Mouse (Mus musculus): ENCODE results near the gene Ccnj. TPM values are rescaled to one million over a fixed set of nuclear protein-coding genes. Genes with fewer than 3 reads are reported as not detected.

The Ccnj gene
- polyA plus RNA-seq, 1 experiment from 2014 or later, result 3.3 TPM

DNA sequence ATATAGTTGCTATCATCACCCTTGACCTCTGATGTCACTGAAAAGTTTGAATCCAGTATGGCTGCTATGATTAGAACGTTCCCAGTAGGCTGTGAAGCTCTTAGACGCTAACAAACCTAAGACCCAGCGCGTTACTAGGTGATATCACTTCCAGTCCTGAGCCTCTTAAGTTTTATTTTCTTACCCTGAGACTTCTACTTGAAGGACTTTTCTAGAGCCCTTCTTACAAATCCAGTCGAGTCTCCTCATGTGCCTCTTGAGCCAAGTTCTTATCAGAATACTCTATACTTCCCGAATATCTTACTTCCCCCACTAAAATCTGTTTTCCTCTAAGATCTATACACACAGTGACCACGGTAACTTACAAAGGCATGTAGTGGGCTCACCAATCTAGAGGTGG, 7.1 kb downstream of the Ccnj start:
- 91% methylated on average over 7 of the region's 7 CpGs for WGBS

DNA sequence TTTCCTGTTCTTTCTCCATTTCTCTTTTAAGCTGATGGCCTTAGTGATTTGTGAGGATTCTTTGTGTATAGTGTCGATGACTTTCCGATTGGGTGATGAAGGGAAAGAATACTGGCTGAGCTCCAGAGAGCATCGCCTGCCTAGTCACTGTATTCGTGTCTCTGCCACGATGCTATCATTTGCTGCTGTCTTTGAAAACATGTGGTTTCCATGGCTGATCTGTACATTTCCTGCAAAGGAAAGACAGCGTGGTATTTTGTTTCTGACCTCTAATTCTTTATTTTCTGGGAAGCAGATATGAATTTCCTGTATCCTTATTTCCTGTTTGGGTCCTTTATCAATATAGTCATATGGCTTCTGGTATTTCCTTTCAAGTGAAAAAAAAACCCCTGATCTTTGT, 9.2 kb downstream of the Ccnj start:
- H3K36me3 ChIP-seq (ENCODE audit: control insufficient read depth, insufficient read depth), result peaks cover 34% of the 10 kb centered on the region
- no peak overlapping the region for H3K9ac ChIP-seq (ENCODE audit: low read depth, low read length)
- H3K4me1 ChIP-seq (replicated peaks; ENCODE audit: control insufficient read depth, insufficient read depth, low read length), result no peaks in the 10 kb centered on the region
- H3K27me3 ChIP-seq (replicated peaks; ENCODE audit: control insufficient read depth, insufficient read depth, low read length), result no peaks in the 10 kb centered on the region
- WGBS, result 63% methylated on average over 6 of the region's 6 CpGs
- no peak for TF ChIP-seq CTCF (IDR thresholded peaks at IDR 0.05; ENCODE audit: low read depth)
- ATAC-seq, result no peak
- no peak overlapping the region for H3K27ac ChIP-seq (ENCODE audit: low read depth, low read length)
- H3K4me3 ChIP-seq (ENCODE audit: low read depth, low read length), result no peak overlapping the region
- no peak overlapping the region for H3K4me2 ChIP-seq (replicated peaks; ENCODE audit: low read depth)
- H3K9me3 ChIP-seq (ENCODE audit: control insufficient read depth), result no peaks in the 10 kb centered on the region

More for the DNA sequence above, 7.1 kb downstream of the Ccnj start:
- no peaks in the 10 kb centered on the region for H3K27me3 ChIP-seq (replicated peaks; ENCODE audit: control insufficient read depth, insufficient read depth, low read length)
- no peak for TF ChIP-seq CTCF (IDR thresholded peaks at IDR 0.05; ENCODE audit: low read depth)
- H3K9ac ChIP-seq (ENCODE audit: low read depth, low read length), result no peak overlapping the region
- no peak overlapping the region for H3K27ac ChIP-seq (ENCODE audit: low read depth, low read length)
- no peaks in the 10 kb centered on the region for H3K9me3 ChIP-seq (ENCODE audit: control insufficient read depth)
- H3K4me1 ChIP-seq (replicated peaks; ENCODE audit: control insufficient read depth, insufficient read depth, low read length), result no peaks in the 10 kb centered on the region
- no peak overlapping the region for H3K4me3 ChIP-seq (ENCODE audit: low read depth, low read length)
- no peak for ATAC-seq
- H3K36me3 ChIP-seq (ENCODE audit: control insufficient read depth, insufficient read depth), result peaks cover 24% of the 10 kb centered on the region
- no peak overlapping the region for H3K4me2 ChIP-seq (replicated peaks; ENCODE audit: low read depth)

DNA sequence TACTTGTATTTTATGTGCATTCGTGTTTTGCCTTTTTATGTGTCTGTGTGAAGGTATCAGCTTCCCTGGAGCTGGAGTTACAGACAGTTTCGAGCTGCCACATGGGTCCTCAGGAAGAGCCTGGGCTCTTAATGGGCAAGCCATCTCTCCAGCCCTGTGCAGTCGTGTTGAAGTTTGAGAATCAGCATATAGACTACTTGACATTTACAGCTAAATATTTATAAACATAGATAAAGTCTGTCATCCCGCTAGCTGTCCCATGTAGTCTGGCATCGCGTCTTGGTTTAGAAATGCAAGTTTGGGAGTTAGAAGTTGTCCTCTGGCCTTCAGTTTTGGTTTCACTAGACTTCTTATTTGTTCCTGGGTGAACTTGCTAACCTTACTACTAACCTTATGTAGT, 10.0 kb downstream of the Ccnj start:
- Histone ChIP-seq H3K4me1 (replicated peaks; ENCODE audit: control insufficient read depth, insufficient read depth, low read length) (no peaks in the 10 kb centered on the region), H3K27me3 (replicated peaks; ENCODE audit: control insufficient read depth, insufficient read depth, low read length) (no peaks in the 10 kb centered on the region), H3K36me3 (ENCODE audit: control insufficient read depth, insufficient read depth) (peaks cover 42% of the 10 kb centered on the region), H3K9me3 (ENCODE audit: control insufficient read depth) (no peaks in the 10 kb centered on the region), H3K9ac (ENCODE audit: low read depth, low read length) (no peak overlapping the region), H3K4me3 (ENCODE audit: low read depth, low read length) (no peak overlapping the region), H3K4me2 (replicated peaks; ENCODE audit: low read depth) (no peak overlapping the region), H3K27ac (ENCODE audit: low read depth, low read length) (no peak overlapping the region)
- no peak for ATAC-seq
- WGBS, result 66% methylated on average over 6 of the region's 6 CpGs
- no peak for TF ChIP-seq CTCF (IDR thresholded peaks at IDR 0.05; ENCODE audit: low read depth)

DNA sequence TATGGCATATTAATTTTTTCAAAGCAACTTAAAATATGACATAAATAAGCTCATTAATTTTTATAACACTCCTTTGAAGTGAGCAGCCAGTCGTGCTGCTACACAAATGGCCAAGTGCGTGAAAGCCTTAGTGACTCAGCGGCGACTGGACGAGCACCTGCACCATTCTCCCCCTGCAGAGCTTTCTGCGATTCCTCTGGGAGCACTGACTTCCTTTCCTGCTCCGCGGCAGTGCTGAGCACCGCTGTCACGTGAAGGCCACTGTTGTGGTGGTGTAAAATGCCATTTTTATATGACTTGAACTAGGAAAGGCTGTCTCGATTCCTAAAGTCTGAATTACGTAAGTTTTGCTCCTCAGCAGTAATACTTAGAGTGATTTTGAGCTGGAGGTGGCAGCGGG, 10.5 kb downstream of the Ccnj start:
- TF ChIP-seq CTCF (IDR thresholded peaks at IDR 0.05; ENCODE audit: low read depth), result no peak
- Histone ChIP-seq H3K27me3 (replicated peaks; ENCODE audit: control insufficient read depth, insufficient read depth, low read length) (no peaks in the 10 kb centered on the region), H3K4me3 (ENCODE audit: low read depth, low read length) (no peak overlapping the region), H3K4me2 (replicated peaks; ENCODE audit: low read depth) (no peak overlapping the region), H3K36me3 (ENCODE audit: control insufficient read depth, insufficient read depth) (peaks cover 46% of the 10 kb centered on the region), H3K27ac (ENCODE audit: low read depth, low read length) (no peak overlapping the region), H3K9me3 (ENCODE audit: control insufficient read depth) (no peaks in the 10 kb centered on the region), H3K9ac (ENCODE audit: low read depth, low read length) (no peak overlapping the region), H3K4me1 (replicated peaks; ENCODE audit: control insufficient read depth, insufficient read depth, low read length) (no peaks in the 10 kb centered on the region)
- no peak for ATAC-seq
- 83% methylated on average over 13 of the region's 13 CpGs for WGBS

DNA sequence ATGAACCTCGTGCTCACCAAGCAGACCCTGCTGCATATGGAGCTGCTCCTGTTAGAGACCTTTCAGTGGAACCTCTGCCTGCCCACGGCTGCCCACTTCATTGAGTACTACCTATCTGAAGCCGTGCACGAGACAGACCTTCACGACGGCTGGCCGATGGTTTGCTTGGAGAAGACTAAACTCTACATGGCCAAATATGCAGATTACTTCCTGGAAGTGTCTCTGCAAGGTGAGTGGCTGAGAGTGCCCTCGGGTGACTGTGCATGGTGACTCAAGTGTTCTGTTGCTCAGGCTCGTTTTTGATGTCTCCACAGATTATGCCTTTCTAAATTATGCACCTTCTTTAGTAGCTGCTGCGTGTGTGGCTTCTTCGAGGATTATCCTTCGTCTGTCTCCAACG, 13.7 kb downstream of the Ccnj start:
- Histone ChIP-seq H3K36me3 (ENCODE audit: control insufficient read depth, insufficient read depth) (peaks cover 38% of the 10 kb centered on the region), H3K27ac (ENCODE audit: low read depth, low read length) (no peak overlapping the region), H3K9me3 (ENCODE audit: control insufficient read depth) (no peaks in the 10 kb centered on the region), H3K4me2 (replicated peaks; ENCODE audit: low read depth) (no peak overlapping the region), H3K4me1 (replicated peaks; ENCODE audit: control insufficient read depth, insufficient read depth, low read length) (no peaks in the 10 kb centered on the region), H3K9ac (ENCODE audit: low read depth, low read length) (no peak overlapping the region), H3K4me3 (ENCODE audit: low read depth, low read length) (no peak overlapping the region), H3K27me3 (replicated peaks; ENCODE audit: control insufficient read depth, insufficient read depth, low read length) (no peaks in the 10 kb centered on the region)
- no peak for TF ChIP-seq CTCF (IDR thresholded peaks at IDR 0.05; ENCODE audit: low read depth)
- WGBS, result 86% methylated on average over 13 of the region's 13 CpGs
- no peak for ATAC-seq

DNA sequence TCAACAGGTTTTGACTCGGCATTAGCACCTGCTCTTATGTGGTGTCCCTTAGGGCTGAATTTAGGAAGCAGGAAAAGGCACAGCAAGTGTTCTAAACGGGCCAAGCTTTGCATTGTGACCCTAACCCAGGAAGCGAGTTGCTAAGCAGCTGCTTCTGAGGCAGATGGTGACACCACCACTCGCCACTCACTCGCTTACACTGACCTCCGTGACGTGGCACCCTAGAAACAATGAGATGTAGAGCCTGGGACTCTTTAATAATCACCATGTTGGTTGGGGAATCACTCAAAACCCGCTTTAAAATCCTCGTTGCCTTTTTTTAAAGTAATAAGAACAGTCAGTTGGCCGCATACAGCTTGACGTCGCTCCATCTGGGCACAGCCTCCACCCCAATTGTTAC, 18.3 kb downstream of the Ccnj start:
- Histone ChIP-seq H3K27ac (ENCODE audit: low read depth, low read length) (no peak overlapping the region), H3K36me3 (ENCODE audit: control insufficient read depth, insufficient read depth) (peaks cover 31% of the 10 kb centered on the region), H3K9ac (ENCODE audit: low read depth, low read length) (no peak overlapping the region), H3K9me3 (ENCODE audit: control insufficient read depth) (no peaks in the 10 kb centered on the region), H3K4me2 (replicated peaks; ENCODE audit: low read depth) (no peak overlapping the region), H3K27me3 (replicated peaks; ENCODE audit: control insufficient read depth, insufficient read depth, low read length) (no peaks in the 10 kb centered on the region), H3K4me1 (replicated peaks; ENCODE audit: control insufficient read depth, insufficient read depth, low read length) (no peaks in the 10 kb centered on the region), H3K4me3 (ENCODE audit: low read depth, low read length) (no peak overlapping the region)
- 86% methylated on average over 12 of the region's 12 CpGs for WGBS
- TF ChIP-seq CTCF (IDR thresholded peaks at IDR 0.05; ENCODE audit: low read depth), result no peak
- ATAC-seq, result no peak

DNA sequence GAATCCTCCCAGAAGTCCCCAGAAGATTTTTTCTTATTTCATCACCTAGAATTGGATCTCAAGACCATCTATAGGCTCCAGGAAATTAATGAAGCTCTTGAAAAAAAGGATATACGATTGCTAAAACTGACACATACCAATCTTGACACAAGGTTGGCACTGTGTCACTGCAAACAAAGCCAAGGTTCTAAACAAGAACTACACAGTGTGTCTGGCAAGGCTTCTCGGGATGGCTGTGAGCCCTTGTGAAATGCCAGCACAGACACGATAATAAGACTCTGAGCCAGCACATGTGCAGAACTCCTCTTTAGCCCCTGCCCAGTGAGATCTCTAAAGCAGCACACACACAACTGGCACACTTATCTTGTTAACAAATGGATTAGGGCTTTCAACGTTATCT, 28.5 kb downstream of the Ccnj start:
- Histone ChIP-seq H3K9ac (ENCODE audit: low read depth, low read length) (no peak overlapping the region), H3K4me1 (replicated peaks; ENCODE audit: control insufficient read depth, insufficient read depth, low read length) (no peaks in the 10 kb centered on the region), H3K36me3 (ENCODE audit: control insufficient read depth, insufficient read depth) (no peaks in the 10 kb centered on the region), H3K27ac (ENCODE audit: low read depth, low read length) (no peak overlapping the region), H3K9me3 (ENCODE audit: control insufficient read depth) (no peaks in the 10 kb centered on the region), H3K27me3 (replicated peaks; ENCODE audit: control insufficient read depth, insufficient read depth, low read length) (0 out of 2 replicates have a peak, but pooled peaks cover 3% of the 10 kb centered on the region), H3K4me2 (replicated peaks; ENCODE audit: low read depth) (no peak overlapping the region), H3K4me3 (ENCODE audit: low read depth, low read length) (no peak overlapping the region)
- ATAC-seq, result no peak
- 37% methylated on average over 4 of the region's 4 CpGs for WGBS
- TF ChIP-seq CTCF (IDR thresholded peaks at IDR 0.05; ENCODE audit: low read depth), result no peak
